Mouse (Mus musculus) C2C12 (cell line): ENCODE results near the gene Defb28.

Source experiments
- CEBPB ChIP-seq: IDR thresholded peaks from one replicate; pipeline ENCODE4 v1.6.1; 2011; ENCODE audit warnings: low read depth, mild to moderate bottlenecking, control low read depth, moderate library complexity
- CTCF ChIP-seq: IDR thresholded peaks from one replicate; pipeline ENCODE4 v1.5.1; 2011; ENCODE audit not compliant: control insufficient read depth, insufficient read depth, insufficient read length
- FOSL1 ChIP-seq: IDR thresholded peaks from one replicate; pipeline ENCODE4 v1.8.0; 2011; ENCODE audit warnings: mild to moderate bottlenecking, low read length; ENCODE audit not compliant: poor library complexity, insufficient read depth, severe bottlenecking
- MAX ChIP-seq: IDR thresholded peaks from one replicate; pipeline ENCODE4 v1.6.1; 2011; ENCODE audit warnings: mild to moderate bottlenecking, control low read depth
- USF1 ChIP-seq: IDR thresholded peaks from one replicate; pipeline ENCODE4 v1.6.1; 2011; ENCODE audit warnings: low read depth, mild to moderate bottlenecking, control low read depth, moderate library complexity

- TF ChIP-seq CTCF (no peak), CEBPB (no peak), MAX (no peak), USF1 (no peak), FOSL1 (no peak)
These were observed 30.1 kb downstream of the Defb28 start for GRCm38 (mm10) chr2:152548124-152548523.
